Mouse (Mus musculus) mesoderm, embryonic 11.5 days (tissue): ENCODE measurements at regions not wholly inside any gene's neighbourhood (a gene's known extent, or its start where the extent isn't known, plus 50 kb on each side); places are given as distances from the start of the nearest gene placed in this dataset.
A peak's percentile ranks its signal among the peaks of the same experiment; 100 is the strongest.
"Not testable (repeated sequence)": the region's sequence is repeated elsewhere in the genome, so short reads cannot be mapped to it uniquely, and the experiment has no call there.

Experiments used
- DNase-seq: peaks from one replicate; pipeline ENCODE4 v3.0.0-alpha.2; 2012; ENCODE audit warnings: low read depth, low spot score

GRCm38 (mm10) chr13:58663316-58663715 is 52.6 kb upstream of the Slc28a3 start:
- peak; percentile 71 for DNase-seq

GRCm38 (mm10) chr13:58668664-58669063 is 58.0 kb upstream of the Slc28a3 start:
- DNase-seq, result no peak

GRCm38 (mm10) chr13:58670206-58670605 is 59.5 kb upstream of the Slc28a3 start:
- no peak for DNase-seq

- not testable (repeated sequence) for DNase-seq
These were observed 64.9 kb upstream of the Slc28a3 start for GRCm38 (mm10) chr13:58675611-58676010.

DNA sequence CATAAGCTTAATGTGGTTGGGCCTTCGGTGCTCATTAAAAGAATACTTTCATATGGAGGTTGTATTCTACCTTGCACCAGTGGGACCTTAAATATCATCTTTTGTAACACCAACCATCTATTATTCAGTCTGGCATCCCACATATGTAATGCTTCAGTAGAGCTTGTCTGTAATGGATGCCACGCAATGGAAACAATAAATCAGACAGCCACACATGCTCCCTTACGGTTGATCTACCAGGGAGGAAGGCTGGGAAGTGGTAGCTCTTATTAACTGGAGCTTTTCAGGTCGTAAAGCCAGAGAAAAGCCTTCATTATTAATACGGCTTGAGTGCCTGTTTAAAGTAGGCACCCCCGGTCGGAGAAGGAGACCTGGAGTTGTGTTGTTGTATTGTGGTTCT is 66.8 kb upstream of the Slc28a3 start:
- DNase-seq, result no peak

GRCm38 (mm10) chr13:58679663-58680062 is 69.0 kb upstream of the Slc28a3 start:
- DNase-seq, result no peak

DNA sequence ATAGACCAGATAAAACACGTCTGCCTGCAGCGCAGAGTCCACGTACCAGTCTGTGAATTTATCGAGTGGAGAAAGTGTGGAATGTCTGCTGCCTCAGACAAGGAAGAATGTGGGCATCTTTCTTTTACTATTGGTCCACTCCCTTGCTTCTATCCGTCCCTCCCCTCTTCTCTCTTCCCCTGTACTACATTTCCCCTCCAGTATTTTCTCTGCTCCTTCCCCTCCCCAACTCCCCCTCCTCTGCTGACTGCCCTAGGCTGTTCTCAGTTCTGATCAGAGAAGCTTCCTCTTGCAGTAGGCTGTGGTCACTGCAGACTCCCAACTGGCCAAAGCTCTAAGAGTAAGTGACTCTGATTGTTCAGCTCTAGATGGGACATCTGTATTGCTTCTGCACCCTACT is 76.1 kb upstream of the Slc28a3 start:
- DNase-seq, result no peak

DNA sequence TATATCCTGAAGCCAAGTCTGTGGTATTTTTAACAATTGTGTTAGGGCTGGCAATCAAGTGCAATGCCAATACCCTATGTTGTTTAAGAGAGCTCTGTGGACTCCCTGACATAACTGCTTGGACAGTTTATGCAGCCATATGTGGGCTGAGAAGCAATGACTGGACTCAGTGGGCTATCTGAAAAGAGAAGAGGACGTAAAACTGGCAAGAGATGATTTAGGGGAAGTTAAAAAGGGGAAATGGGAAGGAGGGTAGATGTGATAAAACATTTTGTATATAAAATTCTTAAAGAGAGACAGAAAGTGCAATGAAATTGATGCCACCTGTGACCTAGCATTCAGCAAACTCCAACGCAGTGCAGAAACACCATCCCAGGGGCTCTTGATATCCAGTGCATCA is 76.9 kb upstream of the Slc28a3 start:
- no peak for DNase-seq

DNA sequence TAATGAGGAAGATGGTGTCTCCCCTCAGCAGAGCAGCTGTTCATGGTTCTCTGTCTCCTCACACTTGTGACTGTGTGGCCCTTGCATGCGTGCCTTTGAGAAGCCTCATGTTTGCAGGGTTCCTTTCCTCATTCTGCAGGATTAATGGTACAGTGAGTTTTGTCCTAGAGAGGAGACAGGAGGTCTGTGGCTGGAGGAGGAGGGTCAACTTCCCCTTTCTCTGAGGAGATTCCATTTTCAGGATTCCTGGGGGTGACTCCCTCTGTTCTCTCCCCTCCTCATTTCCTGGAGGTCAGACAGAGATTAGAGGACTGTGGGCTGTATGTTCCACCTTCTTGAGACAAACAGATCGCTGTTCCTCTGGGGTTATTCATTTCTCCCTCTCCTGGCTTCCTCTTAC is 77.6 kb upstream of the Slc28a3 start:
- no peak for DNase-seq

GRCm38 (mm10) chr13:58694703-58695102 is 84.0 kb upstream of the Slc28a3 start:
- DNase-seq, result peak; percentile 46

DNA sequence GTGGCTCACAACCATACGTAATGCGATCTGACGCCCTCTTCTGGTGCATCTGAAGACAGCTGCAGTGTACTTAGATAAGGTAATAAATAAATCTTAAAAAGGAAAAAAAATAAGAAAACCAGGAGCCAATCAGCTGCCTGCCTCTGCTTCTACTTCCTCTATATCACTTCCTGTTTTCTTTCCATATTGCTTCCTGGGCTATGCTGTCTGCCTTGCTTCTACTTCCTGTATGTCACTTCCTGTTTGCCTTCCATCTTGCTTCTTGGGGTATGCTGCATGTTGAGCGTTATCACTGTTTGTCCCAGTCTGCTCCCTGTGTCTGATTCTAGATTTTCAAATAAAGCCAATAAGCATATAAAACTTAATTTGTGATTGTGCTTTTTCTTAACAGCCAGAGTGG is 85.3 kb upstream of the Slc28a3 start:
- DNase-seq, result no peak

GRCm38 (mm10) chr13:58700021-58700420 is 89.3 kb upstream of the Slc28a3 start:
- no peak for DNase-seq

DNA sequence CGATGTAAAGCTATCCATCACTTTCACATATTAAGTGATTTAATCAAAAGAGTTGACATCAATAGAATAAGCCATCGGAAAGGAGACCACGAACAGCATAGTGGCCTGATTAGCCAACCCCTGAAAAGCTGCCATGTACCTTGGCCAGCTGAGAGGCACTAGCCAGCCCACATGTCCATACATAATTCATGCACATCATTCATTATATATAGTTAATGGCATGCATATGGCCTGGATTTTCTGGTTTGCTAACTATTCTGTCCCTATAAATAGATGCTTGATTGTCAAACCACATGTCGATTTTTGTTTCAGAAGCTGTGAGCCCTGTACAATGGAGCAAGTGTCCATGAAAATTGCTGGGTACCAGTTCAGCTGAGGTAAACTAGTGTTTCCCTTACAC is 93.5 kb upstream of the Slc28a3 start:
- no peak for DNase-seq

- DNase-seq, result no peak
These were observed 89.8 kb upstream of the Ntrk2 start for GRCm38 (mm10) chr13:58716584-58716983.

GRCm38 (mm10) chr13:58730500-58731105 is 75.8 kb upstream of the Ntrk2 start:
- peak; percentile 12 for DNase-seq

- DNase-seq, result peak; percentile 12
These were observed 73.6 kb upstream of the Ntrk2 start for GRCm38 (mm10) chr13:58732776-58733175.

DNA sequence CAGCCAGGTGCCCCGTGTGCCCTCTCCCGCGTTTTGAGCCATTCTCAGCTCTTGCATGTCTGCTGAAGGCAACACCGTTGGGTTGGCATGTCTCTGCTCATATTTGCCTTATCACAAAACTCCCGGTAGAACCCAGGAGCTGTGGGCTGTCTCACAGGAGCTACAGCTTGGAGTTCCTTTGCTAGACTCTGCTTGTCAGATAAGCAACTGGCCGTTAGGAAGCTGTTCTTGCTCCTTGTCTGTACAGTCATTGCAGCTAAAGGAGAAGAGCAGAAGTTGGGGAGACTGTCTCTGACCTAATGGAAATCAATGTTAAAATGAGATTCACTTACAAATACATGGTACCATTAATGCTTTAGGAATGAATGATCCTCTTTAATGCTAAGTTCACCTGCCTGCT is 72.8 kb upstream of the Ntrk2 start:
- DNase-seq, result no peak

GRCm38 (mm10) chr13:58735577-58735976 is 70.8 kb upstream of the Ntrk2 start:
- no peak for DNase-seq

GRCm38 (mm10) chr13:58740731-58741130 is 65.6 kb upstream of the Ntrk2 start:
- no peak for DNase-seq

- DNase-seq, result no peak
These were observed 60.3 kb upstream of the Ntrk2 start for GRCm38 (mm10) chr13:58746056-58746455.

GRCm38 (mm10) chr13:58747685-58748084 is 58.7 kb upstream of the Ntrk2 start:
- no peak for DNase-seq

DNA sequence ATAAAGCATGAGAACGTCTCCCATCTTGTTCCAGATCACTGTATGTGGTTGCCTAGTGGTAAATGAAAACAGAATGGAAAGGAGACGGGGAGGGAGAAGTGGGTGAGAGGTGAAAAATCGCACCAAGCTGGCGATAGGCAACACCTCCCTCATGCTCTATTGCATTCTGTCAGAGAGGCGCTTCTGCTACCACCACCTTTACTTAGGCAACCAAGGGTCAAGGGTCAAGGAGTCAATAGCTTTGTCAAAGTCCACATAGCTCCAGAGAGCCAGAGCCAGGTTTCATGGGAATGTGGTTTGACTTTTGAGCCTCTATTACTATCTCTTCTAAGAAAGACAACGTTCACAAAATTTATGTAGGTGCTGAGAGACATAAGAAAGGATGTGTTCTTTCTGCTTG is 50.2 kb upstream of the Ntrk2 start:
- no peak for DNase-seq
